ENCODE assay signal across 9 mouse cellular contexts in genomic region chr9:89910741-89911444, GRCm38 (mm10). TPM values are rescaled to one million over a fixed set of nuclear protein-coding genes. Genes with fewer than 3 reads are reported as not detected.
DNase-seq lines count a peak whose midpoint lies in the region; ATAC-seq and TF ChIP-seq lines count a peak whose summit lies in the region.
"Had no signal": no experiment of that assay in that cellular context is flagged by ENCODE, and none has a peak within 500 bp of the region (broad histone marks: within the 10 kb centered on the region; RNA-seq: fewer than 3 reads in every experiment).

No protein-coding gene starts in this region.

- no peak overlapping the region for H3K9ac ChIP-seq in intestine, embryonic 16.5 days (ENCODE audit: low read depth, low read length)

- H3K4me2 ChIP-seq in intestine, embryonic 16.5 days (ENCODE audit: low read depth, low read length), result no peak overlapping the region

- no peaks in the 10 kb centered on the region for H3K36me3 ChIP-seq in intestine, embryonic 16.5 days (ENCODE audit: control insufficient read depth, insufficient read depth, low read length)
- H3K36me3 ChIP-seq in thymus, adult 2 months (ENCODE audit: control insufficient read depth, insufficient read depth, low read length), result no peaks in the 10 kb centered on the region

- H3K4me1 ChIP-seq in intestine, embryonic 16.5 days (ENCODE audit: control insufficient read depth, insufficient read depth, low read length), result peaks cover 21% of the 10 kb centered on the region
- no peaks in the 10 kb centered on the region for H3K4me1 ChIP-seq in thymus, adult 2 months (replicated peaks; ENCODE audit: control insufficient read depth, insufficient read depth, low read length)

- H3K27ac ChIP-seq in gastrocnemius, adult 2 months, result no peak overlapping the region
- H3K27ac ChIP-seq in intestine, embryonic 16.5 days (ENCODE audit: low read length), result no peak overlapping the region
- H3K27ac ChIP-seq in thymus, adult 2 months (ENCODE audit: control insufficient read depth, insufficient read depth, low read length), result no peak overlapping the region

- WGBS in intestine, embryonic 16.5 days, result 3% methylated on average over 34 of the region's 34 CpGs
- WGBS in thymus, adult 2 months, result 8% methylated on average over 34 of the region's 34 CpGs

- peak overlapping the region; percentile 15; the same call in 1 of the 2 replicates for H3K4me3 ChIP-seq in gastrocnemius, adult 2 months
- H3K4me3 ChIP-seq in intestine, embryonic 16.5 days (ENCODE audit: low read length), result peak overlapping the region; percentile 18; the same call in 1 of the 2 replicates
- H3K4me3 ChIP-seq in thymus, adult 2 months (ENCODE audit: control insufficient read depth, insufficient read depth, low read length), result no peak overlapping the region

- DNase-seq in gastrocnemius, adult 2 months, result no peak
- no peak for DNase-seq in gastrocnemius, postnatal 10 days
- peak; percentile 44 for DNase-seq in right cerebral cortex, postnatal 25 days
- no peak for DNase-seq in right cerebral cortex, postnatal 10 days (ENCODE audit: low spot score in 2 of 2)
- peak; percentile 59 for DNase-seq in retina, embryonic 14.5 days (ENCODE audit: low spot score)
- no peak for DNase-seq in thymus, adult 2 months
- no peak for DNase-seq in spleen, adult 12 weeks (ENCODE audit: low spot score)

- H3K27me3 ChIP-seq in intestine, embryonic 16.5 days (replicated peaks; ENCODE audit: control insufficient read depth, insufficient read depth, low read length), result peaks cover 57% of the 10 kb centered on the region
- H3K27me3 ChIP-seq in thymus, adult 2 months (ENCODE audit: control insufficient read depth, insufficient read depth, low read length), result peaks cover 16% of the 10 kb centered on the region; the same call in 1 of the 2 replicates

- H3K9me3 ChIP-seq in intestine, embryonic 16.5 days (ENCODE audit: control insufficient read depth, low read length), result no peaks in the 10 kb centered on the region

- TF ChIP-seq POLR2A in thymus, adult 2 months (IDR thresholded peaks at IDR 0.05; ENCODE audit: control insufficient read depth, extremely low read depth, insufficient read depth, low read length, poor library complexity), result no peak

- intact Hi-C loops in gastrocnemius, adult 2 months (cut with DNase I), result no loop called here

- no peak for TF ChIP-seq CTCF in gastrocnemius, adult 2 months (IDR thresholded peaks at IDR 0.05)
- no peak for TF ChIP-seq CTCF in thymus, adult 2 months (IDR thresholded peaks at IDR 0.05; ENCODE audit: borderline replicate concordance, control insufficient read depth, extremely low read depth, insufficient read depth, low read length, poor library complexity)

- no peak for ATAC-seq in intestine, embryonic 16.5 days

RNA-seq across cellular contexts. Expression of gene Rasgrf1, which starts 1.2 kb away (rescaled TPM):
- not detected for total RNA-seq in gastrocnemius, adult 2 months (2021)
- total RNA-seq in gastrocnemius, postnatal 10 days (2021), result under 1 TPM; 0.14 to 0.29 TPM
- 0.12 and 0.20 TPM in 2 replicates for polyA plus RNA-seq in intestine, embryonic 16.5 days (2015; fragmentation: Nextera tagmentation; extraction: Ambion mirVana)
- polyA plus RNA-seq in thymus, adult 2 months (2012; rRNA removed), result 0.11 and 0.22 TPM in 2 replicates
- total RNA-seq: CH12.LX had no signal

Comparison
In these comparisons a context has a peak if more than half of its experiments do, and no peak if none do; other contexts are left out.
1. DNase-seq: peak in right cerebral cortex, postnatal 25 days (single experiment) and retina, embryonic 14.5 days (single experiment); none in gastrocnemius, adult 2 months (single experiment), gastrocnemius, postnatal 10 days (single experiment), right cerebral cortex, postnatal 10 days (0 of 2), thymus, adult 2 months (single experiment) and spleen, adult 12 weeks (single experiment).